Mouse (Mus musculus): ENCODE results near the gene Pcp2. TPM values are rescaled to one million over a fixed set of nuclear protein-coding genes. Genes with fewer than 3 reads are reported as not detected.

Gene Pcp2
- total RNA-seq (2012; rRNA removed) = 0.29 and 0.54 TPM in 2 replicates
- polyA plus RNA-seq (2012; ENCODE audit: insufficient read depth in 1 of 2, insufficient read length in 2 of 2, low read depth in 1 of 2, low replicate concordance in 2 of 2, missing spikeins in 1 of 2) = under 1 TPM in 1 of 2 experiments, not detected in 1; 0.35 TPM

DNA sequence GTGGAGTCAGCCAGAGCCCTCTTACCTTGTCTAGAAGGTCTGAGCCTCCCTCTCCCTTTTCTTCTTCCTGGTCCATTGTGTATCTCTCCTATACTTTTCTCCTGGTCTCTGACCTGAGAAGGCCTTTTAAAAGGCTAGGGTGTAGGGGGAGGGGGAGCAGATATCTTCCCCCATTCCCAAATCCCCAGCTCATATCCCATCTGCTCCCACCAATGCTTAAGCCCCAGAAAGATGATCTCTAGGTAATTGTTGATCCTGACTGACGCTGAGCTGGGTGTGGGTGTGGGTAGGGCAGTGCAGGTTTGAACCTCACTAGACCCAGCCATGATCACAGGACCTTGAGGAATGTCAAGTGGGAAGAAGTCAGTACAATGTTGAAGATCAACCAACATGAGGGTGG, at the start of gene Pcp2:
Gene Pcp2, minus strand, starts transcription at position 101 of the 400 bp plus-strand sequence.
- Histone ChIP-seq H3K9me3 (replicated peaks; ENCODE audit: insufficient read depth, low read length) (no peaks in the 10 kb centered on the region), H3K36me3 (ENCODE audit: control insufficient read depth in 1 of 2, insufficient read depth in 2 of 2, low read length in 2 of 2) (peaks cover 0 to 22% of the 10 kb centered on the region in 2 experiments; a peak in 2 of 4 replicates), H3K27ac (ENCODE audit: control insufficient read depth, low read depth, low read length) (peak within 1 kb of the TSS; percentile 14; the same call in 1 of the 2 replicates), H3K27me3 (ENCODE audit: control insufficient read depth in 1 of 2, insufficient read depth in 2 of 2, low read length in 2 of 2) (no peaks in the 10 kb centered on the region), H3K4me1 (ENCODE audit: control insufficient read depth in 1 of 2, insufficient read depth in 2 of 2, low read length in 2 of 2) (peaks cover 10 to 25% of the 10 kb centered on the region in 2 experiments), H3K9ac (ENCODE audit: control insufficient read depth, low read depth, low read length, poor library complexity, severe bottlenecking) (no peak within 1 kb of the TSS), H3K79me2 (ENCODE audit: control insufficient read depth, insufficient read depth, low read length, poor library complexity) (peaks cover 12% of the 10 kb centered on the region), H3K4me3 (ENCODE audit: control insufficient read depth in 1 of 2, insufficient read depth in 1 of 2, low read depth in 2 of 2, low read length in 2 of 2) (no peak within 1 kb of the TSS)
- TF ChIP-seq MYB (IDR thresholded peaks at IDR 0.05; ENCODE audit: low read depth, low read length) = no peak
- TF ChIP-seq SIN3A (IDR thresholded peaks at IDR 0.05; ENCODE audit: low read length) = no peak
- TF ChIP-seq MAX (IDR thresholded peaks at IDR 0.05; ENCODE audit: low read length) = no peak
- no peak for TF ChIP-seq BHLHE40 (IDR thresholded peaks at IDR 0.05; ENCODE audit: borderline replicate concordance, low read depth, low read length)
- no peak for TF ChIP-seq E2F4 (IDR thresholded peaks at IDR 0.05; ENCODE audit: borderline replicate concordance, low read depth, low read length)
- no peak for TF ChIP-seq ETS1 (IDR thresholded peaks at IDR 0.05; ENCODE audit: low read depth, low read length)
- TF ChIP-seq CTCF (IDR thresholded peaks at IDR 0.05 in 2 of 3, conservative IDR thresholded peaks at IDR 0.05 in 1 of 3; ENCODE audit: control insufficient read depth in 1 of 3, insufficient read depth in 1 of 3, low read depth in 2 of 3, low read length in 3 of 3, poor library complexity in 1 of 3, severe bottlenecking in 1 of 3) = no peak
- TF ChIP-seq MEF2A (IDR thresholded peaks at IDR 0.05; ENCODE audit: extremely low read depth, insufficient replicate concordance, low read depth, low read length, poor library complexity, severe bottlenecking) = no peak
- TF ChIP-seq HCFC1 (IDR thresholded peaks at IDR 0.05; ENCODE audit: low read depth, low read length) = no peak
- no peak for TF ChIP-seq POLR2AphosphoS2 (IDR thresholded peaks at IDR 0.05; ENCODE audit: low read length)
- no peak for TF ChIP-seq MAFK (IDR thresholded peaks at IDR 0.05; ENCODE audit: borderline replicate concordance, low read depth, low read length)
- no peak for TF ChIP-seq POLR2AphosphoS5 (IDR thresholded peaks at IDR 0.05; ENCODE audit: borderline replicate concordance, low read depth, low read length)
- no peak for TF ChIP-seq TCF12 (IDR thresholded peaks at IDR 0.05; ENCODE audit: low read depth, low read length)
- no peak for TF ChIP-seq MXI1 (IDR thresholded peaks at IDR 0.05; ENCODE audit: low read depth, low read length)
- TF ChIP-seq POLR2A (IDR thresholded peaks at IDR 0.05; ENCODE audit: control insufficient read depth in 1 of 2, insufficient read depth in 1 of 2, low read depth in 1 of 2, low read length in 2 of 2, poor library complexity in 1 of 2) = no peak
- no peak for TF ChIP-seq CHD1 (IDR thresholded peaks at IDR 0.05; ENCODE audit: low read depth, low read length)
- TF ChIP-seq SMC3 (IDR thresholded peaks at IDR 0.05; ENCODE audit: low read depth, low read length) = no peak
- no peak for TF ChIP-seq MYC (IDR thresholded peaks at IDR 0.05; ENCODE audit: low read depth, low read length)
- TF ChIP-seq TAL1 (IDR thresholded peaks at IDR 0.05; ENCODE audit: low read length) = no peak
- TF ChIP-seq ZKSCAN1 (IDR thresholded peaks at IDR 0.05; ENCODE audit: low read depth, low read length) = no peak
- DNase-seq (ENCODE audit: low read depth, low spot score) = no peak

DNA sequence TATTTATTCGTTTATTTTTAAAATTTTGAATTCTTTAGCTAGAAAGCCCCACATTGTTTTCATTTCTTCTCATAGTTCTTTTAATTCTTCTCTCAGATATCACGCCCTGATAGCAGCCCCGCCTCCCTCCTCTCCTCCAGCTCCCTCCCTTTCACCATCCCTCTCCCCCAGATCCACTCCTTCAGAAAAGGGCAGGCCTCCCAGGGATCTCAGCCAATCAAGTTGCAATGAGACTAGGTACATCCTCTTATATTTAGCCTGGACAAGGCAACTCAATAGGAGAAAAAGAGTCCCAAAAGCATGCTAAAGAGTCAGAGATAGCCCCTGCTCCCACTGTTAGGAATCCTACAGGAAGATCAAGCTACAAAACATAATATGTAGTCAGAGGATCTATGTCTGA, 49.3 kb upstream of the Pcp2 start:
- Histone ChIP-seq H3K36me3 (ENCODE audit: control insufficient read depth in 1 of 2, insufficient read depth in 2 of 2, low read length in 2 of 2) (peaks cover 0 to 13% of the 10 kb centered on the region in 2 experiments; a peak in 2 of 4 replicates), H3K4me1 (ENCODE audit: control insufficient read depth in 1 of 2, insufficient read depth in 2 of 2, low read length in 2 of 2) (peaks cover 0 to 12% of the 10 kb centered on the region in 2 experiments; a peak in 2 of 4 replicates), H3K27me3 (ENCODE audit: control insufficient read depth in 1 of 2, insufficient read depth in 2 of 2, low read length in 2 of 2) (no peaks in the 10 kb centered on the region), H3K9me3 (replicated peaks; ENCODE audit: insufficient read depth, low read length) (no peaks in the 10 kb centered on the region), H3K4me3 (ENCODE audit: control insufficient read depth in 1 of 2, insufficient read depth in 1 of 2, low read depth in 2 of 2, low read length in 2 of 2) (no peak overlapping the region), H3K9ac (ENCODE audit: control insufficient read depth, low read depth, low read length, poor library complexity, severe bottlenecking) (no peak overlapping the region), H3K79me2 (ENCODE audit: control insufficient read depth, insufficient read depth, low read length, poor library complexity) (peaks cover 32% of the 10 kb centered on the region), H3K27ac (ENCODE audit: control insufficient read depth, low read depth, low read length) (no peak overlapping the region)
- DNase-seq (ENCODE audit: low read depth, low spot score) = peak; percentile 52
- no peak for TF ChIP-seq CTCF (IDR thresholded peaks at IDR 0.05 in 2 of 3, conservative IDR thresholded peaks at IDR 0.05 in 1 of 3; ENCODE audit: control insufficient read depth in 1 of 3, insufficient read depth in 1 of 3, low read depth in 2 of 3, low read length in 3 of 3, poor library complexity in 1 of 3, severe bottlenecking in 1 of 3)
- no peak for TF ChIP-seq HCFC1 (IDR thresholded peaks at IDR 0.05; ENCODE audit: low read depth, low read length)
- TF ChIP-seq CHD2 (IDR thresholded peaks at IDR 0.05; ENCODE audit: low read length) = no peak
- TF ChIP-seq TAL1 (IDR thresholded peaks at IDR 0.05; ENCODE audit: low read length) = no peak
- no peak for TF ChIP-seq EP300 (IDR thresholded peaks at IDR 0.05; ENCODE audit: low read depth in 1 of 2, low read length in 2 of 2)
- no peak for TF ChIP-seq UBTF (IDR thresholded peaks at IDR 0.05; ENCODE audit: borderline replicate concordance, insufficient read depth, low read depth, low read length)
- TF ChIP-seq ETS1 (IDR thresholded peaks at IDR 0.05; ENCODE audit: low read depth, low read length) = no peak
- no peak for TF ChIP-seq BHLHE40 (IDR thresholded peaks at IDR 0.05; ENCODE audit: borderline replicate concordance, low read depth, low read length)
